Mouse (Mus musculus) embryo, embryonic 11 days (tissue): ENCODE results near the gene Eva1a.

Source experiments
- DNase-seq: peaks from one replicate; pipeline ENCODE4 v3.0.0-alpha.2; 2015

Eva1a gene

DNA sequence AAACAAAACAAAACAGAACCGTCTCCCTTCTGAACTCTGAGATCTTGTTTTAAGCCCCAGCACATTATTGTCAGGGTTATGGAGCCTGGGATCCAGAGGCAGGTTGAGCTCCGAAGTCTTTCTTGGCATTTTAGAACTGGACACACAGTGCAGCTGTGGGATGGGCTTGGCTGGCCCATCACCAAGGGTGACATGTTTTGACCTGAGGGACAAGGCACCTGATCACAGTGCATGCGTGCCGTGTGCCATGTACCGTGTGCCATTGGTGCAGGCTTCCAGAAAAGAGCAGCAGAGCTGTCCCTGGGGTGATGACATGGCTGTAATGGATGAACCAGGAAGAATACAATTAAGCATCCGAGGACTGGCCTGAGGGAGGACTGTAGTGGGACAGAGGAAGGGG lies 29.6 kb downstream of the Eva1a start:
- DNase-seq: no peak

DNA sequence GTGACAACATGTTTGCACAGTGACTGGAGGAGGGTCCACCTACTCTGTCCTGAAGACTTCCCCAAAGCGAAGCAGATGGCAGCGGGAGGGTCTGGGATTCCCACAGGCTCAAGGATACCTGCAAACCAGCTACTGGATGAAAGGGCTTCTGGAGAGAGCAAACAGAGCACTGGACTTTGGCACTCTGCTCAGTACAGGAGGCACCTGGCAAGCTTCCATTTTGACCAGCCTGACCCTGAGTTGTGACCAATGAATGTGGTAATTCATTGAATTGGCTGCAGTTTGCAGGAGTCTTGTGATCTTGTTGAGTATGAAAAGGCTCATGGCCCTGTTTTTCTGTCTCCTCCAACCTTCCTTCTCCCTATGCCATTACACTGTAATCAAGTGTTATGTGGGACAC lies 32.2 kb downstream of the Eva1a start:
- DNase-seq: no peak

DNA sequence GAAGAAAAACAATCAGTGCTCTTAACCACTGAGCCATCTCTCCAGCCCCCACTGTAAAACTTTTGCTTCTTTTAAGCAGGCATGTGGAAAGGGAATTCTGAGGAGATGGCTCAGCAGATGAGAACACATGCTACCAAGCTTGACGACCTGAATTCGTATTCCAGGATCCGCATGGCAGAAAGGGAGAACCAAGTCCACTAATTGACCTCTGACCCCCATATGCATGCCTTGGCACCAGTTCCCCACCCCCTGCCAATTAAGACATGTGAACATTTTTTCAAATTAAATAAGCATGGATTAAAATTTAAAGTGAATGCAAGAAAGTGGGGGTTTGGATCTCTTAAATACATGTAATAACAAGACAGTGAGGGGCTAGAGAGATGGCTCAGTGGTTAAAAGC lies 32.7 kb downstream of the Eva1a start:
- no peak for DNase-seq

DNA sequence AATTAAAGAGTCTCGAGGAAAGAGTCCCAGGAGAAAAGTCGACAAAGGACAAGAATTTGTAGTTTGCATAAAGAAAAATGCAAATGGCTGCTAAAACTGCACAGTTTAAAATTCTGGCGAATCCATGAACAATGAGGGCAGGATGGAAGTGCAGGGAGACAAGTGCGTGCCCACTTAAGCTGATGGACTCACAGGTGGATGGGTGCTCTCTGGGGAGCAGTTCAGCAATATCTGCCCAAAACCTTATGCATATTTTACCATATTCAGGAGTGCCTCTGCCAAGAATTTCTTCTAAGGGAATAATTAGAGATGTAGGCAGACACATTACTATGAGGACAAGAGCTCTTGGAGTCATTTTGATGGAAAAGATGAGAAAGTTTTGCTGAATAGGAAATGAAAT lies 35.5 kb downstream of the Eva1a start:
- no peak for DNase-seq

- no peak for DNase-seq
These were observed 38.0 kb downstream of the Eva1a start for GRCm38 (mm10) chr6:82078875-82079274.

DNA sequence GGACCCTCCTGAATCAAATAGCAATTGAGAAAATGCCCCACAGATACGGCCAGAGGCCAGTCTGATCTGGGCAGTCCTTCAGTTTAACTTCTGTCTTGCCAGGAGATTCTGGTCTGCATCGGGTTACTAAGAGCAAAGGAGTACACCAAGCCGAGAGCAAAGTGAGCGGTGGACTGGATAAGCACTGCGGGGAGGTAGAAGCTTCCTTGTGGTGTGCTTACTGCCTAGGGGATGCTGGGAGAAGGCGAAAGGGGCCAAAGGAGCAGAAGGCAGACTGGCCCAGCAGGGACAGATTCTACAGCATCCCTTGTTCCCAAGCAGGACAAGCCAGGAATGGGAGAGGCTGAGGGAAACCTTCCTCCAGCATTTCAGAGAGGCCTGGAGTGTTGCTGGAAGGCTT lies 42.8 kb downstream of the Eva1a start:
- no peak for DNase-seq

- DNase-seq: peak; percentile 7
These were observed 43.4 kb downstream of the Eva1a start for GRCm38 (mm10) chr6:82084235-82084634.

DNA sequence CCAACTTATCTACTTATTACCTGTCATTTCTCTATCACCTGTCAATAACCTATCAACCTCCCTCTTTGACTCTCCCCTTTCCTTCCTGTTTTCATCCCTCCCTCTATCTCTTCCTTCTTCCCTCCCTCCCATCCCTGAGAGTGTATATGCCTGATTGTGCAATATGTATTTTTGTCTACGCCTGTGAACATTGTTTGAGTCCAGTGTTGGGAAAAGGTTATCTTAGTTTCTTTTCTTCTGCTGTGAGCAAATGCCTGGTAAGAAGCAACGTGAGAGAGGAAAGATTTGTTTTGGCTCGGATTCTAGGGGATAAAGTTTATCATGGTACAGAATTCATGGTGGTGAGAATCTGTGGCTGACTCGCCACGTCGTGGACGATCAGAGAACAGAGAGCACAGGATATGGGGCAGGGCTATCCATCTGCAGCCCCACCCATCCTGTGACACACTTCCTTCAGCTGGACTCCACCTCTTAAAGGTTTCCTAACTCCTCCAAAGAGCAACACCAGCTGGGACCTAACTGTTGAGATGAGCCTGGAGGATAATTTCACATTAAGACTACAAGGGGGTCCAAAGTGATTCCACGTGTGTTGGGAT lies 44.6 kb downstream of the Eva1a start:
- DNase-seq: no peak

- no peak for DNase-seq
These were observed 47.3 kb downstream of the Eva1a start for GRCm38 (mm10) chr6:82088133-82088532.

- DNase-seq: peak; percentile 49
These were observed 50.9 kb downstream of the Eva1a start for GRCm38 (mm10) chr6:82091773-82092172.

DNA sequence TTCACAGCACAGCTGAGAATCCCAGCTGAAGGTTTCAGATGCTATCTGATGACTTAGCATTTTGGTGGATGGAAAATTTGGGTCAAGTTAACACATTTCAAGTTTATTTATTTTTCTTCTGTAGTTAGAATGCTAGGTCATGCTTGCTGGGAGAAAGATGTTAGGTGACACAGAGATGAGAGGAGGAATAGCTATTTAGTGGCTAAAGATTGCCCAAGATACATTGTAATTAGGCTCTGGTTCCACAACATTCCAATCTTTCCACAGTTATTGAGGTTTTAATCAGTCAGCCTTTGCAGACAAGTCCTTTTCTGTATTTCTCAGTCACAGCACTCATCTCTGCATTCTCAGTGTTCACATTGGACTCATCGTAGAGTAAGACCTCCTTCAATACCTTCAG lies 56.9 kb downstream of the Eva1a start:
- no peak for DNase-seq

DNA sequence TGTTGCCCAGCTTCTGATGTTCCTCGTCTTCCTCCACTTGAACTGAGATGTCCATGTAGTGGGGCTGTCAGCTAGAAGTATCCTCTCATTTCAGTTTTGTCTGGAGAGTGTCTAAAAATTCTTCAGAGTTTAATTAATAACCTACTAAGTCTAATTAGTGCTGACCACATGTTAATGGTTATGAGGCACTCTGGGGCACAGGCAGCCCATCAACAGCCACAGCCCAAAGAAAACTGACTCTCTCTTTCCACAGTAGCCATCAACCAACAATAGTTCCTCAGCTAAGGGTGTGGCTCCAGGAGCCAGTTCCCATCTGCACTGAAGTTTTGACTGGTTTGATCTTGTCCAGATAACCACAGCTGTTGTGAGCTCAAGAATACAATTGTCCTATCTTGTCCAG lies 57.6 kb downstream of the Eva1a start:
- no peak for DNase-seq

DNA sequence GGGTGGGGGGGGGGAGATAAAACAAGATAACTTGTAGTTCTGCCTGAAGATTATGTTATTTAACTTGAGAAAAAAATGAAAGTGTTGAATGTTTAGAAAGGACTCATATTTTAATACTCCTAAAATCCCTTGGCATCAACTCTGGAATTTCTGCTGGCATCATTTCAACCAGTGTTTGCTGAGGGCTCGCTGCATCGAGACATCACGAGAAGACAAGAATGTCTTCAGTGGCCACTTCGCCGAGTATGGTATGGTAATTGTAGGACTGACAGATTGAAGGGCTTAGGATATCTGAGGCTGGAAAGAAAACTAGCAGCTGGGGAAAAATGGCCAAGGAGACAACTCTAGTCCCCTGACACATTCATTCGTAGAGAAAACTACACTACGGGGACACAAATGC lies 69.6 kb downstream of the Eva1a start:
- DNase-seq: no peak

DNA sequence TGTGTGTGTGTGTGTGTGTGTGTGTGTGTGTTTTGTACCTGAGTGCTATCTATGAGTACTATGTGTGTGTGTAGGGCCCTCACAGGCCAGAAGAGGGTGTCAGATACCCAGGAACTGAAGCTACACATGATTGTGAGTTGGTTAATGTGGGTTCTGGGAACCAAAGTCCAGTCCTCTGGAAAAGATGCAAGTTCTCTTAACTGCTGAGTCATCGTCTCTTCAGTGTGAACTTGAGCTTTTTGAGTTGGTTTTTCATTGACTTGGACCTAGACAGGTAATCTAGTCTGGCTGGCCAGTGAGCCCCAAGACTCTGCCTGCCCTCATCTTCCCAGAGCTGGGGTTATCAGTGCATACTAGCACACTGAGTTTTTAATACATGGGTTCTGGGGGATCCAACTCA lies 70.3 kb downstream of the Eva1a start:
- DNase-seq: no peak

DNA sequence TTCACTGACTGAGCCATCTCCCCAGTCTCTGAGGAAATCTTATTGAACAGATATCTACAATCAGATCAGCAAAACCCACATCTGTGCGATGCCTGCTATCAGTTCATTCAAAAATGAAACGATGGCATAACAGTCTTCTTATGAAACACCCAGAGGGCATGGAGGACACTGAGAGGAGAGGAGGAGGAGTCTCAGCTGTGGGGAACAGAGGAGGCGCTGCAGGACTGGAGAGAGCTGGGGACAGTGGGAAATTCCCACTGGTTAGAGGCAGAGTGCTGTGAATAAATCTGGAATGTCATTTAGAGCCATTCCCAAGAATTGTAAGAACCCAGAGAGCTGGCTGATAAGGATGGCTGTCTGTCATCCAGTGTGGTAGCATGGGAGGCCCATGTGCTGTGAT lies 70.7 kb downstream of the Eva1a start:
- no peak for DNase-seq

GRCm38 (mm10) chr6:82112127-82113090 lies 71.6 kb downstream of the Eva1a start:
- no peak for DNase-seq

- DNase-seq: peak; percentile 26
These were observed 74.6 kb downstream of the Eva1a start for GRCm38 (mm10) chr6:82115335-82115965.

GRCm38 (mm10) chr6:82116176-82116575 lies 75.3 kb downstream of the Eva1a start:
- no peak for DNase-seq

GRCm38 (mm10) chr6:82117871-82118270 lies 77.0 kb downstream of the Eva1a start:
- no peak for DNase-seq

GRCm38 (mm10) chr6:82119322-82120162 lies 78.7 kb downstream of the Eva1a start:
- peak; percentile 64 for DNase-seq

- DNase-seq: no peak
These were observed 84.3 kb downstream of the Eva1a start for GRCm38 (mm10) chr6:82125134-82125533.

- no peak for DNase-seq
These were observed 87.0 kb downstream of the Eva1a start for GRCm38 (mm10) chr6:82127827-82128226.

DNA sequence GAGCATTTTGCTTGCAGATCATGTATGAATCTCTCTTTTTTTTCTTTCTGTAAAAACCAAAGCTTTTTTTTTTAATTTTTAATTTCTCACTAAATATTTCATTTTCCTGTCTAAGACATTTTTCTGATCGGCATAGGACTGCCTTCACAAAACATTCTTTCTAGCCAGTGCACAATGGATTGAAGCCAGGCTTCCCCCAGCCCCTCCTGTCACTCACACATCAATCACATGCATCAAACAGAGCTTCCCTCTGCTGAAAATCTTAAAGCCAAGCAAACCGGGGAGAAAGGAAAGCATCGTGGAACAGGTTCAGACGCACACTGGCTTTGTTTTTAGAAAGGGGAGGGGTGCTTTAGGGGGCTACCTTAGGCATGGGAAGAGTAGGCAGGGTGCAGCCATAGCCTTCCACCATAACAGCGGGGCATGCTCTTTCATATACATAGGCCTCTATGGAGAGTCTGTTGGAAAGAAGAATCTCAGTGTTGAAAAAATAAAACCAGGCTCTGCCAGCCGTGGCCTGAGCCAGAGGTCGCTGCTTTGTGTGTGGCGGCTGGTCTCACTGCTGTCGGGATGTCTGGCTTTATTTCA lies 88.9 kb downstream of the Eva1a start:
- no peak for DNase-seq
